Mouse (Mus musculus) kidney, embryonic 15.5 days (tissue): ENCODE measurements around the gene Rai1. TPM values are rescaled to one million over a fixed set of nuclear protein-coding genes. Genes with fewer than 3 reads are reported as not detected.

ENCODE experiments used
- ATAC-seq: fragments of 200-750 bp; cut with Nextera tagmentation; replicated peaks from 2 replicates; pipeline ENCODE4 v1.8.0; 2017; ENCODE audit warnings: moderate TSS enrichment; ENCODE audit not compliant: low FRiP score
- H3K27ac ChIP-seq: fragments of 300-500 bp; sonication (generic); 2 replicates; pipeline ENCODE4 v1.5.1; 2015; ENCODE audit warnings: mild to moderate bottlenecking, inconsistent platforms
- H3K27me3 ChIP-seq: fragments of 300-500 bp; sonication (generic); 2 replicates; pipeline ENCODE4 v1.6.1; 2015; ENCODE audit warnings: inconsistent platforms
- H3K36me3 ChIP-seq: fragments of 300-500 bp; sonication (generic); 2 replicates; pipeline ENCODE4 v1.6.1; 2015; ENCODE audit warnings: inconsistent platforms
- H3K4me1 ChIP-seq: fragments of 300-500 bp; sonication (generic); 2 replicates; pipeline ENCODE4 v1.6.1; 2015; ENCODE audit warnings: inconsistent platforms
- H3K4me2 ChIP-seq: fragments of 300-500 bp; sonication (generic); 2 replicates; pipeline ENCODE4 v1.6.1; 2015; ENCODE audit warnings: moderate library complexity, mild to moderate bottlenecking, inconsistent platforms
- H3K4me3 ChIP-seq: fragments of 300-500 bp; sonication (generic); replicated peaks from 2 replicates; pipeline ENCODE4 v1.5.1; 2015; ENCODE audit warnings: mild to moderate bottlenecking, inconsistent platforms
- H3K9ac ChIP-seq: fragments of 300-500 bp; sonication (generic); 2 replicates; pipeline ENCODE4 v1.6.1; 2015; ENCODE audit warnings: mild to moderate bottlenecking, inconsistent platforms
- H3K9me3 ChIP-seq: fragments of 300-500 bp; sonication (generic); replicated peaks from 2 replicates; pipeline ENCODE4 v1.6.1; 2016; ENCODE audit warnings: inconsistent platforms
- WGBS: fragments of 180-500 bp; shearing (Covaris S2); methylation state at CpG from one replicate; pipeline ENCODE4 v1.1.7; 2015; ENCODE audit warnings: mixed read lengths; 5-methylcytosine and 5-hydroxymethylcytosine counted together
- polyA plus RNA-seq: library from polyadenylated mRNA; unstranded; fragments of >200 nt; fragmentation: Nextera tagmentation; extraction: Ambion mirVana; gene quantifications from 2 replicates; pipeline ENCODE4 v1.2.1, GENCODE M21; 2015

The Rai1 gene
- polyA plus RNA-seq, 1 experiment from 2014 or later = 23.4 TPM

DNA sequence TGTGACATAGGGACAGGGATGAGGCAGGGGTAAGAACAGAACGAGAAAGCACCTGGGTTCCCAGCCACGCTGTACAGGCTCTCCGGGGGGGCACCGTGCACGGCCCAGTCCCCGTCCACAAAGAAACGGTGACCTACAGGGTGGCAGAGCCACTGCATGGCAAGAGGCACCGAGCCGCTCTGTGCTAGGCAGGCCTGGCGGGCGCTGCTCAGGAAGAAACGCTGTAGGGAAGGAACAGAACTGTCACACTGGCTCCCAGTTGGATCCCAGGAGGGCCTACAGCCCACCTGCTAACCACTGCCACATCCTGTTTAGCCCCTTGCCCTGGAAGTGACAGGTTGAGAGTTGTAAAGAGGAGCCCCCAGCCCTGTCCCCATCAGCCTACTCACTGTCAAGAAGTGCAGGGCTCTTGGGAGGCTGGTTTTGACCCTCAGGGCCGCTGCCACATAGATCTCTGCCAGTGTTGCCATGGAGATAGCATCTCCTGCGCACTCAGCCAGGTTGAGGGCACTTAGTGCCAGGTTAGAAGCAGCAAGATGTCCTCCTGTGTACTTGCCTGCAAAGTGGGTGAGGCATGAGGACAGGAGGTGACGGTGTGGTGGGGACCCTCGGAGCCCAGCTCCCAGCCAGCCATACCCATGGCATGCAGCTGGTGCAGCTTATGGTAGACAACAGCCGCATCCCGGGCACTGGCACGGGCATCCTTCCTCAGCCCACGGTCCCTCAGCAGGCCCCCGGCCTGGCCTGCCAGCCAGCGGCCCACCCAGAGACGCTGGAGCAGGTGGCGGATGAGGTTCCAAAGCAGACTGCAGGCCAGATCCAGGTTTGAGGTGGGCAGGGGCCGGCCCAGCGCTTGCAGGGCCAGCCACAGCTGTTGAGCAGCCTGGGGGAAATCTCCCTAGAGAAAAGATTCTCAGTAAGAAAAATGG lies 98.2 kb downstream of the Rai1 start:
- Histone ChIP-seq H3K36me3 (peaks cover 88% of the 10 kb centered on the region), H3K4me1 (peaks cover 31% of the 10 kb centered on the region), H3K9me3 (no peaks in the 10 kb centered on the region), H3K4me3 (no peak overlapping the region), H3K27ac (no peak overlapping the region), H3K4me2 (no peak overlapping the region), H3K27me3 (no peaks in the 10 kb centered on the region), H3K9ac (no peak overlapping the region)
- WGBS = 90% methylated on average over 26 of the region's 26 CpGs
- ATAC-seq = no peak

DNA sequence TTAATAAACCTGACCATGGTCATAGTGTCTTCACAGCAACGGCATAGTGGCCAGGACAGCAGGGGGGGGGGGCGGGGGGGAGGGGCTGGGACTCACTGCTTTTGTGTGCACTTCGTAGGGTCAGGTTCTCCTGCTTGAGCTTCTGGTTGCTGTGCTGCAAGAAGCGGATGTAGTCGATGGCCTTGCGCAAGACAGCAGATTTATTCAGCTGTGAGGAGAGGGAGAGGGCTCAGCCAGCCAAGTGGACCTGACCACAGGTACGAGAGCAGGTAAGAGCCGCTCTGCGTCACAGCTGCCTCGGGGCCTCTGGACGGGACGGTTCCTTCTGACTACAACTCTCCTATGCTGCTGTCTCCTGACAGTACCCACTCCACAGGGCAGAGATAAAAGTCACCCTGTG lies 100.2 kb downstream of the Rai1 start:
- no peaks in the 10 kb centered on the region for H3K9me3 ChIP-seq
- H3K27ac ChIP-seq = no peak overlapping the region
- no peak overlapping the region for H3K9ac ChIP-seq
- peaks cover 48% of the 10 kb centered on the region for H3K4me1 ChIP-seq
- 84% methylated on average over 12 of the region's 12 CpGs for WGBS
- ATAC-seq = no peak
- no peak overlapping the region for H3K4me2 ChIP-seq
- H3K27me3 ChIP-seq = no peaks in the 10 kb centered on the region
- H3K36me3 ChIP-seq = peaks cover 71% of the 10 kb centered on the region
- H3K4me3 ChIP-seq = no peak overlapping the region

DNA sequence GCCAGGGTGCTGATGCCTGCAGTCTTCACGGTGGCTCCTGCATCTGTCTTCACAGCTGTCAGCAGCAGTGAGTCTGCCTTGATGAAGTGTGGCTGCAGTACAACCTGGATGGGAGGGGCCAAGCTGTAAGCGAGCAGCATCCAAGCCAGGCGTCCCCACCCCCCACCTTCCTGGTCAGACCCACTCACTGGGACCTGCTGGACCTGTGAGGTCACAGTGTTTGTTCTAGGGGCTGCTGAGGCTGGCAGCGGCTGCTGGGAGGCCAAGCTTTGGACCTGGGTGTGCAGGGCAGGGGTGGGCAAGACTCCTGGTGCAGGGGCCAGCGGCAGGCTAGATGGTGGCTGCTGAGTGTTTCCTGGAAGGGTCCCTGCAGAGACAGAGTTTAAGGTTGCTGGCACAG lies 101.4 kb downstream of the Rai1 start:
- H3K4me2 ChIP-seq = no peak overlapping the region
- no peaks in the 10 kb centered on the region for H3K27me3 ChIP-seq
- 55% methylated on average over 5 of the region's 5 CpGs for WGBS
- no peak overlapping the region for H3K4me3 ChIP-seq
- H3K9ac ChIP-seq = no peak overlapping the region
- H3K36me3 ChIP-seq = peaks cover 59% of the 10 kb centered on the region
- H3K4me1 ChIP-seq = peaks cover 52% of the 10 kb centered on the region
- no peaks in the 10 kb centered on the region for H3K9me3 ChIP-seq
- no peak for ATAC-seq
- H3K27ac ChIP-seq = no peak overlapping the region

- peak overlapping the region; percentile 49; the same call in 1 of the 2 replicates for H3K4me3 ChIP-seq
- peak overlapping the region; percentile 40; the same call in 1 of the 2 replicates for H3K9ac ChIP-seq
- peaks cover 72% of the 10 kb centered on the region for H3K4me1 ChIP-seq
- H3K9me3 ChIP-seq = no peaks in the 10 kb centered on the region
- H3K4me2 ChIP-seq = peak overlapping the region; percentile 78
- H3K36me3 ChIP-seq = peaks cover 39% of the 10 kb centered on the region
- no peaks in the 10 kb centered on the region for H3K27me3 ChIP-seq
- 58% methylated on average over 6 of the region's 6 CpGs for WGBS
- H3K27ac ChIP-seq = peak overlapping the region; percentile 83
- ATAC-seq = no peak
Observed at GRCm38 (mm10) chr11:60208201-60208600, 103.4 kb downstream of the Rai1 start.

DNA sequence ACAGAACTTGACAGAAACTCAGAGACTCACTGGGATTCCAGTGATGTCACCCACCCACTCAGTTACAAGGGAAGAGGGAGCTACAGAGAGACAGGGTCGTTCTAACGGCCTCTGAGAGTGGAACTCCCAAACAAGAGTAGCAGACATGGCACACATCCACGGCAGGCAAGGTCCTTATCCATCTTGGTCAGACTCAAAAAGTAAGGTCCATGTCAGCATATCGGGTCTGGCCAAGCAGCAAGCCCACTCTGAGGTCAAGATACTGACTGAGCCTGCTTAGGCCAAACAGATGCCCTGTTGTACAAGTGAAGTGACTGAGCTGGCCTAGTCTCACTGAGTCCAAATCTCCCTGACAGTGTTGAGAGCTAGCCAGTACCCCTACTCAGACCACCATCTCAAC lies 103.9 kb downstream of the Rai1 start:
- 43% methylated on average over 4 of the region's 4 CpGs for WGBS
- Histone ChIP-seq H3K4me1 (peaks cover 77% of the 10 kb centered on the region), H3K27ac (peak overlapping the region; percentile 83), H3K27me3 (no peaks in the 10 kb centered on the region), H3K9me3 (no peaks in the 10 kb centered on the region), H3K36me3 (peaks cover 34% of the 10 kb centered on the region), H3K4me3 (peak overlapping the region; percentile 49), H3K4me2 (peak overlapping the region; percentile 78), H3K9ac (peak overlapping the region; percentile 40)
- no peak for ATAC-seq

GRCm38 (mm10) chr11:60209217-60209932 lies 104.6 kb downstream of the Rai1 start:
- ATAC-seq = 0 out of 2 replicates have a peak, but pooled peaks have one; percentile 19
- no peaks in the 10 kb centered on the region for H3K27me3 ChIP-seq
- peaks cover 27% of the 10 kb centered on the region for H3K36me3 ChIP-seq
- no peaks in the 10 kb centered on the region for H3K9me3 ChIP-seq
- peak overlapping the region; percentile 40 for H3K9ac ChIP-seq
- H3K4me2 ChIP-seq = peak overlapping the region; percentile 78
- 31% methylated on average over 7 of the region's 7 CpGs for WGBS
- peaks cover 79% of the 10 kb centered on the region for H3K4me1 ChIP-seq
- peak overlapping the region; percentile 49 for H3K4me3 ChIP-seq
- peak overlapping the region; percentile 83 for H3K27ac ChIP-seq

DNA sequence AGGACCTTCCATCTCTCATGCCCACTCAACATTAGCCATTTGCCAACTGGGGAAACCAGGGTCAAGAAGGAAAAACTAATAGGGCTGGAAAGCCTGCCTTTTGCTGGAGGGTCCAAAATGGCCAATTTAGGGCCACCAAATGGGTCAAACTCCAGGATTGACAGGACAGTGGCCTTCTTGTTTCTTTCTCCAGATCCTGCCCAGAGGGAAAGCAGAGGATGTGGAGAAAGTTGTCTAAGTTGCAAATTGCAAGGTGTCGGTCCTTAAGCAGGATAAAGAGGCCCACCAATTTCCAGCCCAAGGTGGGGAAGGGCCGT lies 105.1 kb downstream of the Rai1 start:
- peak overlapping the region; percentile 40 for H3K9ac ChIP-seq
- 0% methylated on average over 2 of the region's 2 CpGs for WGBS
- peaks cover 79% of the 10 kb centered on the region for H3K4me1 ChIP-seq
- H3K27ac ChIP-seq = peak overlapping the region; percentile 83
- ATAC-seq = no peak
- H3K9me3 ChIP-seq = no peaks in the 10 kb centered on the region
- H3K27me3 ChIP-seq = no peaks in the 10 kb centered on the region
- H3K4me2 ChIP-seq = peak overlapping the region; percentile 78
- H3K36me3 ChIP-seq = peaks cover 22% of the 10 kb centered on the region
- peak overlapping the region; percentile 49 for H3K4me3 ChIP-seq

DNA sequence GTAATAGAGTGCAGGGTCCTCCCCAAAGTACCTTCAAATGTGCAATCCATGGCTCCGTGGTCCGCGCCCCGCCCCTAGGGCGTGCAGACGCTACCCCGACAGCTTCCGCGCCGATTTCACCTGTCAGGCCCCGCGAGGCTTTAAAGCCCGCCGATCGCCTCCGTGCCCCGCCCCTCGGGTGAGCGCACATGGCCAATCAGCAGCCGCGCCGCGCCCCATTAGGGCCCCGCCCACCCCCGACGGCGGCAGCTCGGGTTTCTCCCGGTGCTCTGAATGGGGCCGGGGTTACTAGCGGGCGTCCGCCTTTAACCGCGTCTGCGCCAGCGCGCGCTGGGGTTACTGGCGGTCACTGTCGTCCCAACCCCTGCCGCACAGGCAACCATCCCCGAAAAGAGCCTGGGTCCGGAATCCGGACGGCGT lies 105.5 kb downstream of the Rai1 start:
- H3K4me1 ChIP-seq = peaks cover 80% of the 10 kb centered on the region
- peak overlapping the region; percentile 83 for H3K27ac ChIP-seq
- ATAC-seq = peak; percentile 90
- H3K9me3 ChIP-seq = no peaks in the 10 kb centered on the region
- WGBS = 0% methylated on average over 47 of the region's 47 CpGs
- no peaks in the 10 kb centered on the region for H3K27me3 ChIP-seq
- H3K4me2 ChIP-seq = peak overlapping the region; percentile 78
- peak overlapping the region; percentile 49 for H3K4me3 ChIP-seq
- H3K36me3 ChIP-seq = peaks cover 18% of the 10 kb centered on the region
- H3K9ac ChIP-seq = peak overlapping the region; percentile 40

DNA sequence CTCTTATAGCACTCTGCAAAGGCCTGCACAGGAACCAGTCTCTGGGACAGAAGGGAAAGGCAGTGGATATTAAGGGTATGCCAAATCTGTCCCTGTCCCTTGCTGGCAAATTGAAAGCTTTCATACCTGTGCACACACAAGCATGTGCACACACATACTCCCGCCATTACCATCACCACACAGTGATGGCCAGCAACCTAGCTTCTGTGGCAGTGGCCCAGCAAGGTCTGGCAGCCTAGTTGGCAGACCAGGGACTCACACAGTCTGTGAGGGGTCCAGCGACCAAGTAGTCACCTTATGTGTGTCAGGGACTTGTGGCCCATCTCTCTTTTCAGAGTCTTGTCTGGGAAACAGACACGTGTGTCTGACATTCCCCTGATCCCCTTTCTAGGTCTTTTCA lies 106.3 kb downstream of the Rai1 start:
- H3K4me3 ChIP-seq = no peak overlapping the region; the same call in 1 of the 2 replicates
- peak overlapping the region; percentile 83; the same call in 1 of the 2 replicates for H3K27ac ChIP-seq
- H3K4me1 ChIP-seq = peaks cover 86% of the 10 kb centered on the region
- no peaks in the 10 kb centered on the region for H3K27me3 ChIP-seq
- H3K36me3 ChIP-seq = peaks cover 9% of the 10 kb centered on the region
- no peak for ATAC-seq
- 56% methylated on average over 3 of the region's 3 CpGs for WGBS
- peak overlapping the region; percentile 78; the same call in 1 of the 2 replicates for H3K4me2 ChIP-seq
- H3K9ac ChIP-seq = peak overlapping the region; percentile 40
- no peaks in the 10 kb centered on the region for H3K9me3 ChIP-seq

GRCm38 (mm10) chr11:60211761-60212160 lies 106.9 kb downstream of the Rai1 start:
- peaks cover 86% of the 10 kb centered on the region for H3K4me1 ChIP-seq
- H3K4me2 ChIP-seq = no peak overlapping the region
- no peak for ATAC-seq
- no peaks in the 10 kb centered on the region for H3K9me3 ChIP-seq
- H3K27ac ChIP-seq = no peak overlapping the region
- peaks cover 3% of the 10 kb centered on the region for H3K36me3 ChIP-seq
- no peak overlapping the region for H3K9ac ChIP-seq
- no peaks in the 10 kb centered on the region for H3K27me3 ChIP-seq
- WGBS = 47% methylated on average over 12 of the region's 12 CpGs
- no peak overlapping the region for H3K4me3 ChIP-seq

- H3K4me2 ChIP-seq = no peak overlapping the region
- peaks cover 83% of the 10 kb centered on the region for H3K4me1 ChIP-seq
Observed at GRCm38 (mm10) chr11:60213266-60213665, 108.5 kb downstream of the Rai1 start.

DNA sequence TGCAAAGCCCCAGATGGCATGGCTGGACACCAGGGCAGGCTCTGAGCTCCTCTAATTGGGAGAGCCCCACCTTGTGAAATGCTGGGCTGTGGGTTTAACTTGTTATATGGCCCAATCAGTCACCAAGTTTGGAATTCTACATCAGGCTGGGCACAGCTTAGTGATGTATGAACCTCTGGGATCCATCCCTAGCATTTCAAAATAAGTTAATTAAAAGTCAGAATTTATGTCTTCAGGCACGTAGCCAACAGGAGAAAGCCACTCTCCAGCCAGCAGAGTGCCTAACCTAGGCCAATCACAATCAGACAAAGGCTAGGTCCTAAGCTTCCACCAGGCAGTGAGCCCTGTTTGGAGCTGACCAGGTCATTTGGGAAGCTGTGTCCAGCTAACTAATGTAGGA lies 111.9 kb downstream of the Rai1 start:
- H3K9ac ChIP-seq = no peak overlapping the region
- WGBS = 48% methylated on average over 1 of the region's 1 CpGs
- no peak overlapping the region for H3K4me3 ChIP-seq
- no peaks in the 10 kb centered on the region for H3K9me3 ChIP-seq
- no peaks in the 10 kb centered on the region for H3K27me3 ChIP-seq
- peaks cover 14% of the 10 kb centered on the region for H3K36me3 ChIP-seq
- H3K4me1 ChIP-seq = peaks cover 73% of the 10 kb centered on the region
- no peak overlapping the region for H3K27ac ChIP-seq
- no peak for ATAC-seq
- H3K4me2 ChIP-seq = no peak overlapping the region

More at GRCm38 (mm10) chr11:60213266-60213665, 108.5 kb downstream of the Rai1 start:
- no peaks in the 10 kb centered on the region for H3K9me3 ChIP-seq
- ATAC-seq = no peak
- WGBS = 69% methylated on average over 6 of the region's 6 CpGs
- no peak overlapping the region for H3K4me3 ChIP-seq
- H3K9ac ChIP-seq = 0 out of 2 replicates have a peak overlapping the region, but pooled peaks have one; percentile 2
- no peak overlapping the region for H3K27ac ChIP-seq
- peaks cover 8% of the 10 kb centered on the region for H3K36me3 ChIP-seq
- no peaks in the 10 kb centered on the region for H3K27me3 ChIP-seq
